Mouse (Mus musculus): Measurements from ENCODE around the gene Zfp787. TPM values are rescaled to one million over a fixed set of nuclear protein-coding genes. Genes with fewer than 3 reads are reported as not detected.
A peak's percentile ranks its signal among the peaks of the same experiment; 100 is the strongest.
"Not testable (repeated sequence)": the region's sequence is repeated elsewhere in the genome, so short reads cannot be mapped to it uniquely, and the experiment has no call there.

The Zfp787 gene
- polyA plus RNA-seq, 1 experiment from 2014 or later = 31.8 TPM

GRCm38 (mm10) chr7:6179013-6179412 lies 23.2 kb upstream of the Zfp787 start:
- H3K9me3 ChIP-seq = no peaks in the 10 kb centered on the region
- H3K27ac ChIP-seq = no peak overlapping the region
- DNase-seq (ENCODE audit: low spot score) = no peak
- no peak overlapping the region for H3K4me3 ChIP-seq
- H3K36me3 ChIP-seq = peaks cover 71% of the 10 kb centered on the region
- H3K4me1 ChIP-seq (replicated peaks) = no peaks in the 10 kb centered on the region
- no peaks in the 10 kb centered on the region for H3K27me3 ChIP-seq (ENCODE audit: insufficient read depth, poor library complexity, severe bottlenecking)

- H3K27me3 ChIP-seq (ENCODE audit: insufficient read depth, poor library complexity, severe bottlenecking); H3K27ac ChIP-seq; DNase-seq (ENCODE audit: low spot score); H3K9me3 ChIP-seq; H3K4me3 ChIP-seq: not testable (repeated sequence)
- Histone ChIP-seq H3K36me3 (peaks cover 35% of the 10 kb centered on the region), H3K4me1 (replicated peaks) (peaks cover 10% of the 10 kb centered on the region)
- WGBS = 90% methylated on average over 9 of the region's 9 CpGs
Measured at GRCm38 (mm10) chr7:6174365-6174987, 18.7 kb upstream of the Zfp787 start.

DNA sequence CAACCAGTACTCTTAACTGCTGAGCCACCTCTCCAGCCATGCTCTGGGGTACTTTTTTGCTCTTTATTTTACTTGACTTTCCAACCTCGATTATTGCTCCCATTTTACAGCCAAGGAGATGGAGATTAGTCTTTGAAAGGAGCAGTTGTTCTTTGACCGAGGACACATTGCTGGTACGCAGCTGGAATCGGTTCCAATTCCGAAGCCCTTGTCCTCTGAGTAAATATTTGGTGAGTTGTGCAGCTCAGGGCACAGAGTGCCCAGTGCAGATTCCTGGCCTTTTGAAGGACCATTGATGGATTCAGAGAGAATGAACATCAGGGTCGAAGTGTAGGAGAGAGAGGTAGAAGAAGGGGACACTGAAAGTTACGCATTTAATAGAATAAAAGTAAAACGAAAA lies 18.1 kb upstream of the Zfp787 start:
- no peak overlapping the region for H3K27ac ChIP-seq
- peaks cover 10% of the 10 kb centered on the region for H3K4me1 ChIP-seq (replicated peaks)
- H3K27me3 ChIP-seq (ENCODE audit: insufficient read depth, poor library complexity, severe bottlenecking) = no peaks in the 10 kb centered on the region
- DNase-seq (ENCODE audit: low spot score) = no peak
- peak overlapping the region; percentile 78; the same call in 1 of the 2 replicates for H3K4me3 ChIP-seq
- no peaks in the 10 kb centered on the region for H3K9me3 ChIP-seq
- WGBS = 91% methylated on average over 8 of the region's 8 CpGs
- H3K36me3 ChIP-seq = peaks cover 32% of the 10 kb centered on the region

DNA sequence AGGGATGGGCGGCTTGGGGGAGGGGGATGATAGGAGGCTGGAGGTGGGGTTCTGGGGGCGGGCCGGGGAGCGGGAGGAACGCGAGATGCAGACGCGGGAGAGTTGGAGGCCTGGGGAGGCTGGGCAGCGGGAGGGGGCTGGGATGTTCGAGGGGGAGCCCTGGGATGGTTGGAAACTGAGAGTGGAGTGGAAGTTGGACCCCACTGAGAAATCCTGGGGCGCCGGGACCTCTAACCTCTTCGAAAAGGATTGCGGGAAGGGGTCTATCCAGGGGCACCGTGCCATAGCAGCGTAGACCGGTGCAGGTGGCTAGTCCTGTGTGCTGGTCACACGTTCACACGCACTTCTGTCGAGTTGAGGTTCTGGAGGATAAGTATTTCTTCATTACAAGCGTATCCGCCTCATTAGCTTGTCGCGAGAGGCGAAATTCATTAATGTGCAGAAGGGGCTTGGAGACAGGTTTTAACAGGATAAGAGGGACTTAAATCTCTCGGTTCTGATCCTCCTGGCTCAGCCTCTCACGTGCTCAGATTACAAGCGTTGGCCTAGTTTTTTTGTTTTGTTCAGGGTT lies 17.0 kb upstream of the Zfp787 start:
- Histone ChIP-seq H3K36me3 (peaks cover 20% of the 10 kb centered on the region), H3K27ac (peak overlapping the region; percentile 92), H3K4me1 (replicated peaks) (peaks cover 10% of the 10 kb centered on the region), H3K9me3 (no peaks in the 10 kb centered on the region), H3K4me3 (peak overlapping the region; percentile 78), H3K27me3 (ENCODE audit: insufficient read depth, poor library complexity, severe bottlenecking) (no peaks in the 10 kb centered on the region)
- DNase-seq (ENCODE audit: low spot score) = no peak
- under 1% methylated on average over 28 of the region's 28 CpGs for WGBS

DNA sequence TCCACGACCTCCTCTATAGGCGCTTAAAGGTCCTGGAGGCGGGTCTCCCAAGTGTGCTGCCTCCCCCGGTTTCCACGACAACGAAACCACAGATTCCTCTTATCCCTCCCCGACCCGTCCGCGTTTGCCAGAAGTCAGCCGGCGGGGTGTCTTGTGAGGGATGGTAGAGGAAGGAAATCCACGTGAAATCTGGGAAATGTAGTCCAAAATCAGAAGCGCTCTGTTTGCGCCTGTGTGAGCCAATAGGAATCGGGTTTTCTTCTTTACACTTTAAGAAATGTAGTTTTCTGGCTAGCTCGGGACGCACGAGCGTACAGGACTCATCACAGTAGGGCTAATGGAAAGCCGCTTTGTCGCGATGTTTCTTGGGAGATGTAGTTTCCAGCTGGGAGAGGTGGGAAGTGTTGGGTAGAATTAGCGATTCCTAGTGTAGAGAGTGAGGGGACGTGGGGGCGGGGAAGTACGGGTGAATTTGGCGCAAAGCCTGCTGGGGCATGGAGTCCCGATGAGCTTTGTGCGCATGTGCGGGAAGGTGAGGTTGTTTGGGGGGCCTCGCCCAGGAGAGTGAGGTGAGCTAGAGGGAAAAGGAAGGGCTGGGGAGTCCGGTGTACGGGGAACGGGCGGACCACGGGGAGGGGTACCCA lies 16.3 kb upstream of the Zfp787 start, which contains the start of gene Zfp444:
Zfp444 (plus strand) TSS at position 221 of the 644 bp plus-strand sequence.
- DNase-seq (ENCODE audit: low spot score) = peak; percentile 95
- H3K27ac ChIP-seq = peak within 1 kb of the TSS; percentile 92
- 1% methylated on average over 37 of the region's 37 CpGs for WGBS
- H3K27me3 ChIP-seq (ENCODE audit: insufficient read depth, poor library complexity, severe bottlenecking) = no peaks in the 10 kb centered on the region
- H3K4me1 ChIP-seq (replicated peaks) = peaks cover 10% of the 10 kb centered on the region
- no peaks in the 10 kb centered on the region for H3K9me3 ChIP-seq
- peak within 1 kb of the TSS; percentile 78 for H3K4me3 ChIP-seq
- peaks cover 17% of the 10 kb centered on the region for H3K36me3 ChIP-seq

GRCm38 (mm10) chr7:6171444-6172005 lies 15.7 kb upstream of the Zfp787 start:
- H3K9me3 ChIP-seq = no peaks in the 10 kb centered on the region
- 1% methylated on average over 24 of the region's 24 CpGs for WGBS
- H3K27me3 ChIP-seq (ENCODE audit: insufficient read depth, poor library complexity, severe bottlenecking) = no peaks in the 10 kb centered on the region
- peak overlapping the region; percentile 92 for H3K27ac ChIP-seq
- peak; percentile 67 for DNase-seq (ENCODE audit: low spot score)
- H3K36me3 ChIP-seq = peaks cover 12% of the 10 kb centered on the region
- H3K4me1 ChIP-seq (replicated peaks) = peaks cover 10% of the 10 kb centered on the region
- peak overlapping the region; percentile 78 for H3K4me3 ChIP-seq

DNA sequence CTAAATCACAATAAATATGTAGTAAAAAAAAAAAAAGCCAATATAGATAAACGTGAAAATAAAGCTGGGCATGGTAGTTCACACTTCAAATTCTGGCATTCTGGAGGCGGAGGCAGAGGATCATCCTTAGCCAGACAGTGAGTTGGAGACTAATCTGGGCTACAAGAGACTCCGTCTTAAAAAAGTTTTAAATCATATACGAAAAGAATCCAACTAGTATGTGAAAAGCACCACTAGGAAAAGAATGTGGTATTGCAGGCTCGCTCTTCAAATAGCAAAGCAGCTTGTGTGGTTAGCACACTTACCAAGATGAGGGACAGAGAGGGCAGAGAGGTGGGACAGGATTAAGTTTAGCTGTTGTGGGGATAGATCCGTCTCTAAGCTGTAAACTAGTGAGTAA lies 15.1 kb upstream of the Zfp787 start:
- WGBS = 56% methylated on average over 6 of the region's 6 CpGs
- Histone ChIP-seq H3K9me3 (no peaks in the 10 kb centered on the region), H3K27ac (peak overlapping the region; percentile 92), H3K36me3 (peaks cover 10% of the 10 kb centered on the region), H3K4me1 (replicated peaks) (peaks cover 10% of the 10 kb centered on the region), H3K4me3 (peak overlapping the region; percentile 78), H3K27me3 (ENCODE audit: insufficient read depth, poor library complexity, severe bottlenecking) (no peaks in the 10 kb centered on the region)
- no peak for DNase-seq (ENCODE audit: low spot score)

DNA sequence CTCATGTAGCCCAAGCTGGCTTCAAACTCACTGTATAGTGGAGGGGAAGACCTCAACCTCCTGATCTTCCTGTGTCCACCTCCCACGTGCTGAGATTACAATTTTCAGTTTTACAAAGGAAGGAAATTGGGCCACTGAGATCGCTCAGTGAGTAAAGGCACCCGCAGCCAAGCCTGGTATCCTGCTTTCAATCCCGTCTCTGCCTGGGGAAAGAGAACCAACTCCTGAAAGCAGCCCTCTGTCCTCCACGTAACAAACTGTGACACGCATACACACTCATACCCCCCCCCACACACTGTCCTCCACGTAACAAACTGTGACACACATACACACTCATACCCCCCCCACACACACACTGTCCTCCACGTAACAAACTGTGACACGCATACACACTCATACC lies 14.6 kb upstream of the Zfp787 start:
- WGBS = 90% methylated on average over 9 of the region's 9 CpGs
- H3K27ac ChIP-seq = no peak overlapping the region
- DNase-seq (ENCODE audit: low spot score) = no peak

GRCm38 (mm10) chr7:6169403-6169802 lies 13.6 kb upstream of the Zfp787 start:
- 83% methylated on average over 3 of the region's 3 CpGs for WGBS
- DNase-seq (ENCODE audit: low spot score) = no peak
- Histone ChIP-seq H3K27me3 (ENCODE audit: insufficient read depth, poor library complexity, severe bottlenecking) (no peaks in the 10 kb centered on the region), H3K4me3 (no peak overlapping the region), H3K4me1 (replicated peaks) (peaks cover 10% of the 10 kb centered on the region), H3K36me3 (no peaks in the 10 kb centered on the region), H3K27ac (no peak overlapping the region), H3K9me3 (no peaks in the 10 kb centered on the region)

More for the DNA sequence above, 14.6 kb upstream of the Zfp787 start:
- Histone ChIP-seq H3K4me3 (no peak overlapping the region), H3K9me3 (no peaks in the 10 kb centered on the region), H3K36me3 (peaks cover 6% of the 10 kb centered on the region), H3K27me3 (ENCODE audit: insufficient read depth, poor library complexity, severe bottlenecking) (no peaks in the 10 kb centered on the region), H3K4me1 (replicated peaks) (peaks cover 10% of the 10 kb centered on the region)

DNA sequence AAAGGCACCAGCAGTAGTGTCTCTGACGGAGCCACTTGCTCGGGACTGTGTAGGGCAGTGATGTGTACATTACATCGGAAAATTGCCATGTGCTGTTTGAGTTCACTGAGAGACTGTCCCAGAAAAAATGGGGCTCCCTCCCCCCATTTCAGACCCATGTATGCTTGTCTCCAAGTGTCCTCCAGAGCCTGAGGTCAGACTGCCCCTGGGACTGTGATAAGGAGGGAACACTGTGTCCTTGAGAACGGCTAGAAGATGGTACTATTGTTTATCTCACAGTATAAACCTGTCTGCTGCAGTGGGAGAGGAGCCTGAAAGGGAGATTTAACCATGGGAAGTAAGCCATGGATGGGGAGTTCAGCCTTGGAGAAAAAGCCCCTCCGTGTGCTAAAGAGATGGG lies 8.9 kb upstream of the Zfp787 start:
- Histone ChIP-seq H3K27ac (no peak overlapping the region), H3K4me3 (no peak overlapping the region), H3K4me1 (replicated peaks) (no peaks in the 10 kb centered on the region), H3K36me3 (no peaks in the 10 kb centered on the region), H3K9me3 (no peaks in the 10 kb centered on the region), H3K27me3 (ENCODE audit: insufficient read depth, poor library complexity, severe bottlenecking) (no peaks in the 10 kb centered on the region)
- 72% methylated on average over 5 of the region's 5 CpGs for WGBS
- DNase-seq (ENCODE audit: low spot score) = no peak

- WGBS = 80% methylated on average over 4 of the region's 4 CpGs
- H3K4me1 ChIP-seq (replicated peaks) = no peaks in the 10 kb centered on the region
- H3K36me3 ChIP-seq = no peaks in the 10 kb centered on the region
- no peak for DNase-seq (ENCODE audit: low spot score)
- no peaks in the 10 kb centered on the region for H3K9me3 ChIP-seq
- no peak overlapping the region for H3K27ac ChIP-seq
- no peak overlapping the region for H3K4me3 ChIP-seq
- no peaks in the 10 kb centered on the region for H3K27me3 ChIP-seq (ENCODE audit: insufficient read depth, poor library complexity, severe bottlenecking)
Measured at GRCm38 (mm10) chr7:6162172-6162571, 6.4 kb upstream of the Zfp787 start.

DNA sequence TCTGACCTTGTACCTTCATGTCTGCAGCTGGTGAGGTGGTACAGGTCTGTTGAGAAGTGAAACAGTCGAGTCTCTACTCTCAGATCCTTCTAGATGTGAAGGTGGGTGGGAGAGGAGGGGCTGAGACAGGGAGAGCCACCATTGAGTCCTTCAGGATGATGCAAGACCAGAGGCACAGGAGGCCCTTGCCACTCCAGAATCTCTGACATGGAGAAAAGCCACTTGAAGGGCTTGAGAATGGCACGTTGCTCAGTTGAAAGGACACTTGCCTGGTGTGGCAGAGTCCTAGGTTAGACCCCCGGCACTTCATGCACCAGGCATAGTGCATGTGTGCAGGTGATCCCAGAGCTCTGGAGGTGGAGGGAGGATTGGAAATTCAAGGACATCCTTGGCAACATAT lies 5.7 kb upstream of the Zfp787 start:
- Histone ChIP-seq H3K36me3 (no peaks in the 10 kb centered on the region), H3K4me3 (no peak overlapping the region), H3K9me3 (no peaks in the 10 kb centered on the region), H3K4me1 (replicated peaks) (peaks cover 4% of the 10 kb centered on the region; the same call in 1 of the 2 replicates), H3K27ac (no peak overlapping the region), H3K27me3 (ENCODE audit: insufficient read depth, poor library complexity, severe bottlenecking) (no peaks in the 10 kb centered on the region)
- 67% methylated on average over 3 of the region's 3 CpGs for WGBS
- no peak for DNase-seq (ENCODE audit: low spot score)

DNA sequence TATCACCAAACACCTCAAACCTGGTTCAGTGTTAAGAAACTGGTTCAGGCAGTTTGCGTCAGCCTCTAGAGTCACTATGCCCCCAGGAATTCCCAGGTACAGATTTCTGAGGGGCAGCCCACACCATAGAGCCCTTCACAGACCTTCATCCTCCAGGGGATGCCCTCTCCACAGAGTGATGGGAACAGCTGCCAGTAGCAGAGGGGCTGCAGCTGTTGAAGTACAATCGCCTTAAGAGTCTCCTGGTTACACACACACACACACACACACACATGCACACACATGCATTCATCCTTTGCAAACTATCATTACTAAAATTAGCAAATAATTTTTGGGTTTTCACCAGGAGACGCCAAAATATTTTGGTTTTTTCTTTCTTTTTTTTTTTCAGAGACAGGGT lies 3.8 kb upstream of the Zfp787 start:
- Histone ChIP-seq H3K4me3 (no peak overlapping the region), H3K36me3 (no peaks in the 10 kb centered on the region), H3K27me3 (ENCODE audit: insufficient read depth, poor library complexity, severe bottlenecking) (no peaks in the 10 kb centered on the region), H3K9me3 (0 out of 2 replicates have a peak, but pooled peaks cover 7% of the 10 kb centered on the region), H3K27ac (no peak overlapping the region), H3K4me1 (replicated peaks) (peaks cover 10% of the 10 kb centered on the region)
- DNase-seq (ENCODE audit: low spot score) = no peak
- 76% methylated on average over 3 of the region's 3 CpGs for WGBS

Measured in hindbrain, embryonic 10.5 days (tissue).